Mouse (Mus musculus) adrenal gland, adult 2 months (tissue): ENCODE data around the gene Olfr412. TPM values are rescaled to one million over a fixed set of nuclear protein-coding genes. Genes with fewer than 3 reads are reported as not detected.

ENCODE experiments used
- DNase-seq: peaks from one replicate; pipeline ENCODE4 v3.0.0; 2021
- long read RNA-seq: library from polyadenylated mRNA; stranded (forward); transcript quantifications from one replicate; pipeline ENCODE4 v2.0.0, GENCODE M21; 2021
- polyA plus RNA-seq: library from polyadenylated mRNA; depleted of rRNA; stranded (reverse); fragments of >200 nt; gene quantifications from 2 replicates; pipeline ENCODE4 v1.2.3, GENCODE M21; 2012; rRNA removed
- total RNA-seq, 2 experiments: library from RNA; stranded (reverse); gene quantifications; 2 replicates each; pipeline ENCODE4 v1.2.3; 2021

The Olfr412 gene
- total RNA-seq (not detected), polyA plus RNA-seq (not detected in 2 replicates)
- long read RNA-seq: 0 reads

- no peak for DNase-seq
These were observed at the start of gene Olfr412 for GRCm38 (mm10) chr11:74361769-74362168. Gene Olfr412 (plus strand): TSS chr11:74362069.

DNA sequence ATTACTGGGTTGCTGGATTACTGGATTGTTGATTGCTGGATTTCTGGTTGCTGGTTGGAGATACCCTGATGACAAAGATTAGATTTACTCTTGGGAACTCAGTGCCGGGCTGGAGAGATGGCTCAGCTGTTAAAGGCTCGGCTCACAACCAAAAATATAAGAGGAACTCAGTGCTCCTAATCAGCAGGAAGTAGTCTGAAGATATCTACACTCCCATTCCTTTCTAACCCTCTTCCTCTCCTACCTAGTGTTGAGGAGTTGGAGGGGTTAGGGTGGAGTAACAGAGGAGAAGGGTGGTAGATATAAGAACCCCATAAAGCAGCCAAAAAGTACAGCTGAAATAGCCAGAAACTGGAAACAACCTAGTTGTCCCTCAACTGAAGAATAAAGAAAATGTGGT is 35.8 kb upstream of the Olfr412 start:
- no peak for DNase-seq

DNA sequence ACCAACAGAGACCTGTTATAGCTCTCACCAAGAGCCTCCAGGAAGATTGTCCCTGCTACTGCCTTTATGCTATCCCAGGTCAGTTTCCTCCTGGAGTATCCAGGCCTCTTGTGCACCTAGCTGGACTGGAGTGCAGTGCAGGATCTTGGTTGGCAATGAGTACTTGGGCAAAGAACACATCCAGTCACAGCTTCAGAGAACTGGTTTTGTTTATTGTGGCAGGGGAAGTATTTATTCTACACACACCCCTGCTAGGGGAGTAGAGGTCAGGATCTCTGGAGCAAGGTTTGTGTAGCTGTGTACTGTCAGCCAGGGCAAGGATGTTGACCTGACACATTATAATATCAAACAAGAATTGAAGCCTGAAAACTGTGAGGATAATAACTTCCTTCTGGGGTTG is 33.1 kb upstream of the Olfr412 start:
- no peak for DNase-seq

DNA sequence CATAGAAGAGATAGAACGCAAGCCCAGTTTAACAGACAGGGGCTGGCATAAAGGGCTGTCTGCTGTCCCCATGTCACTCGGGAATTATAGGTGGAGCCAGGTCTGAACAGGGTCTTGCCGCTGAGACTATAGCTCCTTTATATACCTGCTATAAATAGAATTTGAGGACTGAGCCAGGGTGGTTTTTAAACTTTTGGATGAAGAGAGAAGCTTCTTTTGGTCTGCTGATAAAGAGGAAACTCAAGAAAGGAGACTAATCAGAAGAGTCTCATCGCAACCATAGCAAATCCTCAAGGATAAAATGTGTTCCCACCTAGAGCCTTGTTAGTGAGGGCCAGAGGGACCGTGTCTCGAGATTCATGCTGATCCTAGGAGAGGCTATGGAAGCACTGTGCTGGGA is 23.9 kb upstream of the Olfr412 start, which contains the start of gene Olfr410:
Gene Olfr410, minus strand, starts transcription at position 101 of the 400 bp plus-strand sequence.
- DNase-seq: no peak

GRCm38 (mm10) chr11:74352550-74352949 is 9.3 kb upstream of the Olfr412 start, which contains the start of gene Olfr411:
Gene Olfr411 (minus strand): TSS chr11:74352650.
- no peak for DNase-seq

DNA sequence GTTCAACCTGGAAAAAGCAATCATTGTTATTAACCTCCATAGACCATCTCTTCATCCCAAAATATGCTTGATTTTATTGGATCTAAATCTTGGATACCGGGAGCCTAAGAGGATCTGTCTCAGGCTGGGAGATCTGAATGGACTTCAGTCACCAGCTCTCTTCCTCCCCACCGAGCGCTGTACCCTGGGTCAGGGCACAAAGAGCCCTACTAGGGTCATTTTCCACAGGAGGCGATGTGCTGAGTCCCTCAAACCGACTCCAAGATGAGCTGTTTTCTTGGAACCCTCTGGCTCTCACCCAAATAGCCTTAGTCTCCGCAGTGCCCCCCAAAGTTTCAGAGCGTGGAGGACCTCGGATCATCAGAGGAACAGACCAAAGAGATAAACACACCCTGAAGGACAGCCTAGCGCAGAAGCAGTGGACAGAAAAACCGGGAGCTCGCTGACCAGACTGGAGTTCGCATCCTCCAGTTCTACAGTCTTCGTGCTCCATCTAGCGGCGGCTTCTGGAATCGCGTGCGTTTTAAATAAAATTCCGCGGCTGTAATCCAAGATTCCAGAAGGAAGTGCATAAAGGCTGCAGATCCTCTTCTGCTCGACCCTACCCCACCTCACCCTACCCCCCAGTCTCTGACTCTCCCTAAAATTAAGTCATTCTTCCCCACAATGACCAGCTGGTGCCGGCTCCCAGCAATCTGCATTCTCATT is 9.7 kb downstream of the Olfr412 start:
- DNase-seq: peak; percentile 70

- DNase-seq: peak; percentile 47
These were observed 15.0 kb downstream of the Olfr412 start for GRCm38 (mm10) chr11:74376847-74377246.

GRCm38 (mm10) chr11:74379166-74379873 is 17.5 kb downstream of the Olfr412 start:
- peak; percentile 38 for DNase-seq

GRCm38 (mm10) chr11:74385674-74386073 is 23.8 kb downstream of the Olfr412 start:
- peak; percentile 41 for DNase-seq

- no peak for DNase-seq
These were observed 25.3 kb downstream of the Olfr412 start for GRCm38 (mm10) chr11:74387203-74387602.

- DNase-seq: no peak
These were observed 30.0 kb downstream of the Olfr412 start for GRCm38 (mm10) chr11:74391899-74392298.

DNA sequence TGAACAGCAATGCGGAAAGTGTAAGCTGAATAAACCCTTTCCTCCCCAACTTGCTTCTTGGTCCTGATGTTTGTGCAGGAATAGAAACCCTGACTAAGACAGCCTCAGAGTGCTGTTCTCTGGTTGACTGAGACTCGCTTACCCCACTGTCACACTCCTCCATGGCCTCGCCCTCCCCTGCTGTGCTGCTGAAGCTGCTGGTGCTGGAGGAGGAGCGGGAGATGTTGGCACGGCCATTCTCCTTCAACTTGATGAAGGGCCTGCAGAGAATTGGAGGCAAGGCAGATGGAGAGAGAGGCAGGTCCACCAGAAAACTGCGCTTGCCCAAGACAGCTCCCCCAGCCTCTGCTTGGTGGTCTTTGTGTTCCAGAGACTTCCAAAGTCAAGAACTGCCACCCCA is 31.0 kb downstream of the Olfr412 start:
- no peak for DNase-seq

- DNase-seq: peak; percentile 61
These were observed 31.6 kb downstream of the Olfr412 start for GRCm38 (mm10) chr11:74393489-74393888.

DNA sequence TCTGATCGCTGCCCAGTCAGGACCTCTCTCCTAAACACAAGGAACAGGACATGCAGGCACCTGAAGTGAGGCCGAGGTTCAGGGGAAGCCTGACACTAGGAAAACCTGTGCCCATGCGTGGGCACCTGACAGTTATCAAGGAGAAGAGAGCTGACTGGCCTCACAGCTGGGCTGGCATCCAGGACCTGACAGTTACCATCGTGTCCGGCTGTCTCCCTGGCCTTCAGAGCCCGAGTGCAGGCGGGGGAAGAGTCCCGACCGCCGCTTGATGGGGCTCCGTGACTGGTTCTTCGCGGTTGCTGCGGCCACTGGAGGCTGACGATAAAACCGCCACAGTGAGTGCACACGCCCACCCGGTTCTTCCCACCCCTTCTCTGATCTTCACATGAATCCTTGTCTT is 33.7 kb downstream of the Olfr412 start:
- DNase-seq: peak; percentile 64

GRCm38 (mm10) chr11:74402126-74402525 is 40.3 kb downstream of the Olfr412 start:
- no peak for DNase-seq

- no peak for DNase-seq
These were observed 42.3 kb downstream of the Olfr412 start for GRCm38 (mm10) chr11:74404216-74404615.

- DNase-seq: no peak
These were observed 43.3 kb downstream of the Olfr412 start for GRCm38 (mm10) chr11:74405201-74405600.

GRCm38 (mm10) chr11:74408587-74409446 is 46.9 kb downstream of the Olfr412 start:
- peak; percentile 97 for DNase-seq

GRCm38 (mm10) chr11:74409447-74409754 is 47.5 kb downstream of the Olfr412 start:
- no peak for DNase-seq

GRCm38 (mm10) chr11:74409757-74410174 is 47.9 kb downstream of the Olfr412 start:
- DNase-seq: peak; percentile 81

DNA sequence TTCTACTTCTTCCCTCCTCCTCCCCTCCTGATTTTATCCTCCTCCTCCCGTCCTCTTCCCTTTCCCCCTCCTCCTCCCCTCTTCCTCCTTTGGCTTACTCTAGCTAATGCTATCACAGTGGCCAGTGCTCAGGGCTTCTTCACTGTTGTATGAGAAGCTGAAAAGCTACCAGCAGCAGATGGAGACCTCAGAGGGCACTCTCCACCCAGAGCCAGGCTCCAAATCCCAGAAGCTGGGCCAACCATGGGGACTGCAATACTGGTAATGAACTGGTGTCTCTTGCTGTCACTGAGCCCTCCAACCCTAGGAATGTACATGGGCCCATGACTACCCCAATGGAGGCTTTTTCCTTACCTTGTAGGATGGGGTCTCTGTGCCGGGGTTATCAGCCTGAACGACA is 50.1 kb downstream of the Olfr412 start:
- no peak for DNase-seq

- DNase-seq: no peak
These were observed 50.6 kb downstream of the Olfr412 start for GRCm38 (mm10) chr11:74412462-74412861.
